Mouse (Mus musculus): ENCODE measurements around the gene Obsl1. TPM values are rescaled to one million over a fixed set of nuclear protein-coding genes. Genes with fewer than 3 reads are reported as not detected.

Obsl1 gene
- polyA plus RNA-seq, 1 experiment from 2014 or later = 95.1 TPM

DNA sequence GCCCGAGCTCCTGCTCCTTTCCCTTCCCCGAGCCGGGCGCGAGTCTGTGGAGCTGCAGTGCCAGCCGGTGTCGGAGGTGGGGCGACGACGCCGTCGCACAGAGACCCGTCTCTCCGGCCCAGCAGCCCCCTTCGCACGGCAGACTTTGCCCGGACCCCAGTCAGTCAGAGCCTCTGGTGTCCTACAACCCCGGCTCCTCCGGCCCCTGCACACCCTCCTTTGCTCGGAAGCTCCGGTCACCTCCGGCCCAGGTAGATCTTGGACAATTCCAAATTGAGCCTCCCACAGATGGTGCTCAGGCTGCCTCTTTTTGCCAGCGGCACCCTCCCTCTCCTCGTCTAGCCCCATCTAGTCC lies 26.6 kb downstream of the Obsl1 start:
- Histone ChIP-seq H3K4me1 (replicated peaks) (peaks cover 30% of the 10 kb centered on the region), H3K9me3 (replicated peaks) (no peaks in the 10 kb centered on the region), H3K27me3 (peaks cover 76% of the 10 kb centered on the region), H3K4me3 (peak overlapping the region; percentile 85), H3K27ac (peak overlapping the region; percentile 92; the same call in 1 of the 2 replicates), H3K9ac (no peak overlapping the region), H3K4me2 (peak overlapping the region; percentile 91), H3K36me3 (peaks cover 17% of the 10 kb centered on the region)
- no peak for ATAC-seq (replicated peaks; ENCODE audit: insufficient number of reproducible peaks, insufficient read depth, low FRiP score, low read depth)
- 2% methylated on average over 21 of the region's 24 CpGs for WGBS

DNA sequence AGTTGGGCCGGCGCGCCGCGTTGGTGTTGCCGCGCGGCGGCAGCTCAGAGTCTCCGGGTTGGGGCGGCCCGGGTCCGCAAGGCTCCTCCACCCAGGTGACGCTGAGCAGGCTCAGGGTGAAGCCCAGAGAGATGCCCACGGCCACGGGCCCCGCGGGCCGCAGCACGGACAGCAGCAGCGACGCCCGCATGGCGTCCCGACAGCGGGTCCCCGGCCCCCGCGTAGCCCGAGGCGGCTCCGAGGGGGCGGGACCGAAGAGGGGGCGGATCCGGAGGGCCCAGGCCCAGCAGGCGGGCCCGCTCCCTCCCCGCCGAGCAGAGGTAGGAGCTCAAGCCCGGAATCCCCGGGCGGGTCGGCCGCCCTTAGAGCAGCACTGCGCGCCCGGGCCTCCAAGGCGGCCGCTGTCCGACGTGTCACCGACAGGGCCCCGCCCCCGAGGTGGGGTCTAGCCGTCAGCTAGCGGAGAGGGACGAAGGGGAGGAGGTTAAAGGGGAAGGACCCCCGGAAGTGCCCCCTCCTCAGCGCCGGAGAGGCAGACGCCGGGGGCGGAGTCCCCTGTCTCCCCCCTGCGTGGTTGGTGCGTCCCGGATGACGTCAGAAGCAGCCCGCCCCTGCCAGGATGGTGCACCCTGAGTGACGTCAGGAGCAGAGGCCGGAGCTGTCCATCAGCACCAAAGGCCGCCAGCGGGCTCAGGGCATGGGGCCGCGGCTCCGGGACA lies 27.2 kb downstream of the Obsl1 start, which contains the start of the genes Chpf and Tmem198:
Gene Chpf (minus strand): TSS at position 392 of the 719 bp plus-strand sequence.
Gene Tmem198 (plus strand): TSS at position 617 of the 719 bp plus-strand sequence.
- Histone ChIP-seq H3K27me3 (peaks cover 74% of the 10 kb centered on the region), H3K36me3 (peaks cover 20% of the 10 kb centered on the region), H3K4me3 (peak within 1 kb of the TSS; percentile 85), H3K4me1 (replicated peaks) (peaks cover 30% of the 10 kb centered on the region), H3K27ac (peak within 1 kb of the TSS; percentile 92), H3K9ac (peak within 1 kb of the TSS; percentile 74), H3K9me3 (replicated peaks) (no peaks in the 10 kb centered on the region), H3K4me2 (peak within 1 kb of the TSS; percentile 91)
- under 1% methylated on average over 53 of the region's 76 CpGs for WGBS
- ATAC-seq (replicated peaks; ENCODE audit: insufficient number of reproducible peaks, insufficient read depth, low FRiP score, low read depth) = peak; percentile 90

DNA sequence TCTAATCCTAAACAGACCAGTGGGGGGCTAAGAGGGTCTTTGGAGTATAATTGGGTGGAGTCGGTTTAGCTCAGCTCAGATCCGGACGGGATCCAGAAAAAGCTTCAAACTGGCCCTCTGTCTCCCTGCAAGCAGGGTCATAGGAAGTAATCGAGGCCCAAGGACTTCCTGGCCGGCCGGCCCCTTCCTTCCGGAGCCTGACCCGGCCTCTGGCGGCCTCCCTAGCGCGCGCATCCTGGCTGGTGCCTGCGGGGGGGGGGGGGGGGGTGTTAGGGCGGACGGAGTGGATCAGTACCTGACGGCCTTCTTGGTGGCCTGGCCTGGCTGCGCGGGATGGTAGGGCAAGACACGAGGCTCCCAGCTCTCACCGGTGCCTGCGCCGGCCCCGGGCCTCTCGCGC lies 27.8 kb downstream of the Obsl1 start:
- peak overlapping the region; percentile 92 for H3K27ac ChIP-seq
- ATAC-seq (replicated peaks; ENCODE audit: insufficient number of reproducible peaks, insufficient read depth, low FRiP score, low read depth) = no peak; the same call in 1 of the 2 replicates
- no peaks in the 10 kb centered on the region for H3K9me3 ChIP-seq (replicated peaks)
- peak overlapping the region; percentile 91 for H3K4me2 ChIP-seq
- H3K36me3 ChIP-seq = peaks cover 22% of the 10 kb centered on the region
- peak overlapping the region; percentile 85 for H3K4me3 ChIP-seq
- peaks cover 30% of the 10 kb centered on the region for H3K4me1 ChIP-seq (replicated peaks)
- peak overlapping the region; percentile 74 for H3K9ac ChIP-seq
- peaks cover 70% of the 10 kb centered on the region for H3K27me3 ChIP-seq
- under 1% methylated on average over 19 of the region's 25 CpGs for WGBS

DNA sequence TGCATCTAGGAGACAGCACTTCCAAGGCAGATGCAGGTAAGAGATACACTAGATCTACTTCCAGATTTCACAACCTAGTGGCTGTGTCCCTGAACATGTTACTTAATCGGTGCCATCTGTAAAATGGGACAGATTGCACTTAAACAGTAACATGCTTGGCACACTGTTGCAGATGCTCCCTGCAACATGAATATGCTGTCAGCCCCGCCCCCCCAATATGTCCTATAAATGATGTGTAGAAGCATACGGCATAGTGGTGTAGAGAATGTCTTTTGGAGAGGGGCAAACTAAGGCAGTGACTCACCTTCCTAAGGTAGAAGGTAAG lies 28.3 kb downstream of the Obsl1 start:
- ATAC-seq (replicated peaks; ENCODE audit: insufficient number of reproducible peaks, insufficient read depth, low FRiP score, low read depth) = no peak
- Histone ChIP-seq H3K36me3 (peaks cover 22% of the 10 kb centered on the region), H3K9me3 (replicated peaks) (no peaks in the 10 kb centered on the region), H3K4me2 (peak overlapping the region; percentile 91), H3K27ac (no peak overlapping the region), H3K4me3 (peak overlapping the region; percentile 85), H3K4me1 (replicated peaks) (peaks cover 30% of the 10 kb centered on the region), H3K27me3 (peaks cover 70% of the 10 kb centered on the region), H3K9ac (no peak overlapping the region)
- 48% methylated on average over 3 of the region's 3 CpGs for WGBS

DNA sequence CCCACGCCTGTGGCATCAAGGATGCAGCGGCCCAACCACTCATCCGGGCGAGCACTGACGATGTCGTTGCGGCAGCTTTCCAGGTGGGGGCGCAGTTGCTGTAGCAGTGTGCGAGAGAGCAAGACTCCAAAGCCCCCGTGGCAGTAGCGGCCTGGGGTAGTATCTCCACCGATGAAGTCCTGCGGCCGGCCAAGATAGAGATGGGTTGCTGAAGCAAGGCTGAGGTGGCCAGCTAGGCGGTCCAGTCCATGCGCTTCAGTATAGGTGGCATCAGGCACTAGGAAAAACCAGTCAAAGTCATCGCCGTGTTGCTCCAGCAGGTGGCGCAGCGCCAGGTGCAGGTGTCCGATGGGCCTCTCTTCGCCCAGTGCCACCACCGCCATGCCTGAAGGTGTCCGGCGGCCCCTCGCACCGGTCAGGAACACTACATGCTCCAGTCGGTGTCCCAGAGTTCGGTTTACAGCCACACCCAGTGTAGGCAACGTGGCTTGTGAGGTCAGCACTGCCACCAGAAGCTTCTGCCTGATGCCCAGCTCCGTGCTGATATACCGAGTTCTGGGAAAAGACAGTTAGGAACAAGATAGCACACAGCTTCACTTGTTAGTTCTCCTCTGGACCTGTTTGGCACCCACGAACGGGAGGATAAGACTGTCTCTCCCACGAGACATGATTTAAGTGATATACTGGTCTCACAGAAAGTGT lies 28.8 kb downstream of the Obsl1 start:
- peaks cover 70% of the 10 kb centered on the region for H3K27me3 ChIP-seq
- H3K4me2 ChIP-seq = peak overlapping the region; percentile 91
- no peak for ATAC-seq (replicated peaks; ENCODE audit: insufficient number of reproducible peaks, insufficient read depth, low FRiP score, low read depth)
- peaks cover 22% of the 10 kb centered on the region for H3K36me3 ChIP-seq
- H3K4me1 ChIP-seq (replicated peaks) = peaks cover 28% of the 10 kb centered on the region
- H3K9me3 ChIP-seq (replicated peaks) = no peaks in the 10 kb centered on the region
- WGBS = 12% methylated on average over 35 of the region's 35 CpGs
- peak overlapping the region; percentile 85 for H3K4me3 ChIP-seq
- no peak overlapping the region for H3K27ac ChIP-seq
- no peak overlapping the region for H3K9ac ChIP-seq

DNA sequence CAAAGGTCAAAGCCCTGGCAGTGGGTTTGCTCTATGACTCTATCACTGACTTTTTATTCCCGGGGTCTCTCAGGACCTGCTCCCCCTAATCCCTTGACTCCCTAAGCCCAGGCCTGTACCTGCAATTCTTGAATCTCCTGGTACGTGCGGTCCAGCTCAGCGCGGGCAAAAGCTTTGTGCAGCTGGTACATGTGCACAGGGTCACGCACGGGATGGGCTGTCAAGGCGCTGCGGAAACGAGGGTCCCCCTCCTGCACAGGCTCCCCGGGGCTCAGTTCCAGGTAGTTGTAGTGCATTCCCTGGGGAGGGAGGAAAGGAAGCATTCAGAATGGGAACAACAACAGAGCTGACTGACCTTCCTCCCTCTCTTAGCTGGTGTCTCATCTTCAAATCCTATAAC lies 29.8 kb downstream of the Obsl1 start:
- Histone ChIP-seq H3K27me3 (peaks cover 71% of the 10 kb centered on the region), H3K4me3 (no peak overlapping the region), H3K4me1 (replicated peaks) (peaks cover 28% of the 10 kb centered on the region), H3K27ac (no peak overlapping the region), H3K9me3 (replicated peaks) (no peaks in the 10 kb centered on the region), H3K9ac (no peak overlapping the region), H3K4me2 (no peak overlapping the region), H3K36me3 (peaks cover 22% of the 10 kb centered on the region)
- WGBS = 93% methylated on average over 11 of the region's 11 CpGs
- no peak for ATAC-seq (replicated peaks; ENCODE audit: insufficient number of reproducible peaks, insufficient read depth, low FRiP score, low read depth)

DNA sequence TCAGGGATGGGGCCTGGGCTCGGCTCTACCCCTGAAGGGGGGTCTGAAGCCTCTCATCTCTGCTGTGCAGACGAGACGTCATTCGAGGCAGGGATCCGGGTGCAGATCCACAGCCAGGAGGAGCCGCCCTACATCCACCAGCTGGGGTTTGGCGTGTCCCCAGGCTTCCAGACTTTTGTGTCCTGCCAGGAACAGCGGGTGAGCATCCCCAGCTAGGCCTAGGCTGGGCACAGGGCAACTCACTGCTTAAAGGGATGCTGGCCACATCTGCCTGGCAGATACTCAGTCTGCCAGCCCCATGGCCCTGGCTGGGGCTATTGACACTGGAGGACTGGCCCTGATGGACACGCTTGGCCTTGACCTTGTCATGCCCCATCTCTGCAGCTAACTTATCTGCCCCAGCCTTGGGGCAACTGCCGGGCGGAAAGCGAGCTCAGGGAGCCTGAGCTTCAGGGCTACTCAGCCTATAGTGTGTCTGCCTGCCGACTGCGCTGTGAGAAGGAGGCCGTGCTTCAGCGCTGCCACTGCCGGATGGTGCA lies 36.9 kb downstream of the Obsl1 start:
- Histone ChIP-seq H3K9ac (no peak overlapping the region), H3K36me3 (peaks cover 3% of the 10 kb centered on the region), H3K4me3 (no peak overlapping the region), H3K27ac (no peak overlapping the region), H3K9me3 (replicated peaks) (no peaks in the 10 kb centered on the region), H3K4me2 (no peak overlapping the region), H3K27me3 (peaks cover 79% of the 10 kb centered on the region), H3K4me1 (replicated peaks) (peaks cover 7% of the 10 kb centered on the region)
- no peak for ATAC-seq (replicated peaks; ENCODE audit: insufficient number of reproducible peaks, insufficient read depth, low FRiP score, low read depth)
- 74% methylated on average over 17 of the region's 17 CpGs for WGBS

DNA sequence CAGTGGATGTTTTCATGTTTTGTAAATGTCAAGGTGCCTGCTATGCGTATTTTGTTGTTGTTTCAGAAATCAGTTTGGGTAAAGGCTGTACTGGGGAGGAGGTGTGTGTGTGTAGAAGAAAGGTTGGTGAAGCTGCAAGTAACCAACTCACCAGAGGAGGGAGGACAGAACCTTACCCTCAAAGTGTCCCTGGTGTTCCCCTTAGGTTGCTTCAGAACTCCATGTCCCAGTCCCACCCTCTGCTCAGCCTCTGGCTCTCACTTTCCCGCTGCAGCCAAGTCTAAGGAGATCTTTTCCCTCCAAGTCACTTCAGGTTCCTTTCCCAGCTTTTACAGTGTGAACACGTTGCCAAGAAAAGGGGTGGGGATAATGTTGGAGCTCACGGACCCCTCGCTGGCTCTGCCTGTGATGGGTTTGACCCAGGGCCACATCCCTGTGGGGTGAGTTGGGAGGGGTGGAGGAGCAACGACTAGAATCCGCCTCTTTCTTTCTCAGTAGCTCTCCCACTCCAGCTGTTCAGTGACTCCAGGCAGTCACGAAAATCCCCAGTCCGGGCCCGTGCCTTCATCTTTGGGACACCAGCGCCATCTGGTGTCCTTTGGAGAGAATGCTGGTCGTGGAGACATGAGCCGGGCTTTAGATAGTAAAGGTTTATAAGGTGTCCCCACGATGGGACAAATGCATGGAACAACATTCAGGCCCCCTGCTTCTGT lies 38.9 kb downstream of the Obsl1 start:
- H3K9ac ChIP-seq = peak overlapping the region; percentile 38; the same call in 1 of the 2 replicates
- peaks cover 75% of the 10 kb centered on the region for H3K27me3 ChIP-seq
- 8% methylated on average over 14 of the region's 14 CpGs for WGBS
- no peak overlapping the region for H3K4me3 ChIP-seq
- H3K4me1 ChIP-seq (replicated peaks) = peaks cover 20% of the 10 kb centered on the region
- no peaks in the 10 kb centered on the region for H3K9me3 ChIP-seq (replicated peaks)
- no peaks in the 10 kb centered on the region for H3K36me3 ChIP-seq
- peak overlapping the region; percentile 20; the same call in 1 of the 2 replicates for H3K4me2 ChIP-seq
- peak; percentile 50; the same call in 1 of the 2 replicates for ATAC-seq (replicated peaks; ENCODE audit: insufficient number of reproducible peaks, insufficient read depth, low FRiP score, low read depth)
- no peak overlapping the region for H3K27ac ChIP-seq

DNA sequence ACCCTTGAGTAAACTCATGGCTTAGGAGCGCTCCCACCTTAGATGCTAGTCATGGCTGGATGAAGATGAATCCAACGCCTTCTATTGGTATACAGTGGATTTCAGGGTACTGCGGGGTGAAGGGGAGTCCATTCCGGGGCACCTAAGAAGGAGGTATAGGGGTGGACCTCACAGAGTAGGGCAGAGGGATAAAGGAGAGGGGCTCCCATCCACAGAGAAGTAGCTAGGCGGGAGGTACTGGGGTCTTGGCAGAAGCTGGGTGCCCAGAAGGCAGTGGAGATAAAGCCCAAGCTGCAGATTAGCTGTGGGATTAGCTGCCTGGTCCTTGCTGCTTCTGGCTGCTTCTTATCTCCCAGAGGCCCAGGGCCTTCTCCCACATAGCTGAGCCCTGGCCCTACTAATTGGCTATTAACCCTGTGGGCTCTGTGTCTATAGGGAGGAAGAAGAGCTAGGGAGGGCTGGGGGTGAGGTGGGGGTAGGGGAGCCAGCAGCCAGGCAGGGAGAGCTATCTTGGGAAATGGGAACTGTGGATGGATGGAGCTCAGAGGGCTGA lies 42.5 kb downstream of the Obsl1 start:
- no peaks in the 10 kb centered on the region for H3K36me3 ChIP-seq
- H3K4me3 ChIP-seq = no peak overlapping the region
- H3K4me2 ChIP-seq = no peak overlapping the region
- peaks cover 45% of the 10 kb centered on the region for H3K27me3 ChIP-seq
- 56% methylated on average over 5 of the region's 5 CpGs for WGBS
- peaks cover 27% of the 10 kb centered on the region for H3K4me1 ChIP-seq (replicated peaks)
- H3K9ac ChIP-seq = 0 out of 2 replicates have a peak overlapping the region, but pooled peaks have one; percentile 21
- no peaks in the 10 kb centered on the region for H3K9me3 ChIP-seq (replicated peaks)
- no peak for ATAC-seq (replicated peaks; ENCODE audit: insufficient number of reproducible peaks, insufficient read depth, low FRiP score, low read depth)
- H3K27ac ChIP-seq = no peak overlapping the region

DNA sequence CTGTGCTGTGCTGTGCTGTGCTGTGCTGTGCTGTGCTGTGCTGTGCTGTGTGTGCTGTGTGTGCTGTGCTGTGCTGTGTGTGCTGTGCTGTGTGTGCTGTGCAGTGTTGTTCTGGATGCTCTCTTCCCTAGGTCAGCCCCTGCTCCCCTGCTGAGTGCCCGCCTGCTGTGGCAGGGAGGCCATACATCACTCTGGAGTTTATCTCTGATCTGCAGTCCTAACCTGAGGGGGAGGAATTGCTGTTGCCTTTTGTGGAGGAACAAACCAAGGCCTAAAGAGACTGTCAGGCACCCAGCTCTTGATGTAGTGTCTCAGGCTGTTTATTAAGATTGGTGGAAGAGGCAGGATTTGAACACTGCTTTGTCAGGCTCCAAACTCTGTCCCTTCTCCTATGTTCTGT lies 43.6 kb downstream of the Obsl1 start:
- H3K9me3 ChIP-seq (replicated peaks) = no peaks in the 10 kb centered on the region
- no peak overlapping the region for H3K9ac ChIP-seq
- H3K4me2 ChIP-seq = no peak overlapping the region
- H3K27ac ChIP-seq = no peak overlapping the region
- WGBS = 45% methylated on average over 1 of the region's 1 CpGs
- H3K4me3 ChIP-seq = no peak overlapping the region
- ATAC-seq (replicated peaks; ENCODE audit: insufficient number of reproducible peaks, insufficient read depth, low FRiP score, low read depth) = no peak
- H3K4me1 ChIP-seq (replicated peaks) = peaks cover 38% of the 10 kb centered on the region
- H3K27me3 ChIP-seq = peaks cover 47% of the 10 kb centered on the region
- no peaks in the 10 kb centered on the region for H3K36me3 ChIP-seq

DNA sequence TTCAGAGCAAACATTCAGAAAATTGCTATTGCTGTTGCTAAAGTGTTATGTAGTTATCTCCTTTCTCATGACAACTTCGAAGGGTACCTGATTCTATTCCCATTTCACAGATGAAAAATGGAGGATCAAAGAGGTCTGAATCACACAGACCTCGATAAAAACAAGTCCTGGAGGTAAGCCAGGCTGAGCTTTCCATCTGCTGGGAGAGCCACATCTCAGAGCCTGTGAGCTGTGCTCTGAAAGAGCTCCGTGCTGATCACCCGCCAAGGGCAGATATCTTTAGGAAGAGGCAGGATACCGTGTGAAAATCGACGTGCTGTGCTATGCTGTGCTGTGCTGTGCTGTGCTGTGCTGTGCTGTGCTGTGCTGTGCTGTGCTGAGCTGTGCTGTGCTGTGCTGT lies 46.0 kb downstream of the Obsl1 start:
- 34% methylated on average over 7 of the region's 7 CpGs for whole genome bisulfite sequencing
- H3K27ac ChIP-seq = no peak overlapping the region
- H3K9me3 ChIP-seq (replicated peaks) = no peaks in the 10 kb centered on the region
- no peaks in the 10 kb centered on the region for H3K36me3 ChIP-seq
- H3K4me3 ChIP-seq = no peak overlapping the region
- ATAC-seq (replicated peaks; ENCODE audit: insufficient number of reproducible peaks, insufficient read depth, low FRiP score, low read depth) = no peak
- H3K27me3 ChIP-seq = peaks cover 55% of the 10 kb centered on the region
- peaks cover 40% of the 10 kb centered on the region for H3K4me1 ChIP-seq (replicated peaks)
- H3K9ac ChIP-seq = no peak overlapping the region
- no peak overlapping the region for H3K4me2 ChIP-seq
